Mouse (Mus musculus) 3134 (cell line): ENCODE measurements around the gene Dlec1.

ENCODE experiments used
- DNase-seq: peaks from one replicate; pipeline ENCODE4 v3.0.0-alpha.2; 2011; ENCODE audit warnings: low spot score; ENCODE audit not compliant: insufficient read length; ENCODE audit errors: extremely low read depth

Gene Dlec1

DNA sequence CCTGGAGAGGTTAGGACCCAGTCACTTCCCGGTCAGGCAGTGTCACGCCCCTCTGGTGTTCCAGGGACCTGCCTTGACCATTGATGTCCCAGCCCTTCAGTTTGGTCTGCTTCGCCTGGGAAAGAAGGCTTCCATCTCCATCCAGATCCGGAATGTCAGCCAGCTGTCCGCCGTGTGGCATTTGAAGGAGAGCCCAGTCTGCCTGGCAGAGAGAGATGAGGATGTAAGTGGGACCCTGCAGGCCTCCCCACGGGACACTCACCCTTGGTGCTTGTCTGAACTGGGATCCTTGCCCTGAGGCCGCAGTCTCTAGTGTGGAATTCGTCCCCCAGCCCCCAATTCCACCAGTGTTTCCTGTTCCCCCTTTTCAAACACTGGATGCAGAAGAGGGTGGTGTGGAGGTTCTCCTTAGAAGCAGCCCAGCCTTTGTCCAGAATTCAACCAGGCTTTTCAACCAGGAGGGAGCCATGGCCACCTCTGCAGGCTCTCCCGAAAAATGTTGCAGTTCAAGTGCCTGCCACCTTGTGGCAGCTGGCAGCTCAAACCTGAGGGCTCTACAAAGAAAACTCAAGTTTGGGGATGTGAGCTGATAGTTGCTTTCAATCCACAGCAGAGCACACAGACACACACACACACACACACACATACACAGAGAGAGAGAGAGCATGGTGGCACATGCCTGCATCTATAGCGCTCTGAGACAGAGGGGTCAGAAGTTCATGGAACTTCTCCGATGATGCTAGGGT lies 26.3 kb downstream of the Dlec1 start:
- no peak for DNase-seq

DNA sequence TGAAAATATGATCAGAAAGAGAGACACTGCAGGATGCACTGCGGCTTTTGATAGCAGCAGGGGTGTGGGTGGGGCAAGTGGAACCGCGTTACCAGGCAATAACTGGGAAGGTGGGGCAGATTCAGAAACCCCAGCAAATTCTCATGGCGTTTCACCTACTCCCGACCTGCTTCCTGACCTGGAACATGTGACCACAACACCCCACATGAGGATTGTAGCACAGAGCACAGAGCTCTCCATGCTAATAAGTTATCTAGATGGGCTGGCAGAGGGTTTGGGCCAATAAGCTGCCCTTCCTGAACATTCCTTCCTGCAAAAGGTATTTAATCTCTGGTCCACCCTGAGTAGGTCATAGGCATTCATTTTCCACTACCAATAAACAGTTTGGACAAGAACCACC lies 28.4 kb downstream of the Dlec1 start:
- DNase-seq: no peak

DNA sequence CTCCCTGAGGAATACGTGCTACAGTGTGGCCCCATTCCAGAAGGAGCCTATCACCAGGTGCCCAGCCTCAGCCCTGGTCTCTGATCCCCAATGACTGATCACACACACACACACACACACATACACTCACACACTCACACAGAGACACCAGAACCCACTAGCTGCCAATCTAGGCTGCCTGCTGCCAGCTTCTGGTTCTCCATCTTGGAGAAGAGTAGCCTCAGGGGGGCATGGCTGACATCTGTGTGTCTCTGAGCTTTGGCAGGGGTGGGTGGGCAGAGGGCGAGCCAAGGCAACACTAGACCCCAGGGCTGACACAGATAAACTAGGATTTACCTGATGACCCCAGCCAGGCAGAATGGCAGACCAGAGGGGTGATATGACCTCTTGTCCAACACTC lies 36.6 kb downstream of the Dlec1 start:
- no peak for DNase-seq

DNA sequence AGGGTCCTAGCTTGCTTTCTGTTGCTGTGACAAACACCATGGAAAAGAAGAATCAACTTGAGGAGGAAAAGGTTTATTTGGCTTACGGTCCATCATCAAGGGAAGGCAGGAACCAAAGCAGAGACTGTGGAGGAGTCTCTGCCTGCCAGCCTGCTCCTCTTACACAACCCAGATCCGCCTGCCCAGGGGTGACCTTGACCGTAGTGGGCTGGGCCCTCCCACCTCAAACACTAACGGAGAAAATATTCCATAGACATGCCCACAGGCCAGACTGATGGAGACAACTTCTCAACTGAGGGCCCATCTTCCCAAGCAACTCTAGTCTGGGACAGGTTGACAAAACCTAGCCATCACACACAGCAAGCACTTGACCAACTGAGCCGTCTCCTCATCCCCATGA lies 39.8 kb downstream of the Dlec1 start:
- DNase-seq: no peak

DNA sequence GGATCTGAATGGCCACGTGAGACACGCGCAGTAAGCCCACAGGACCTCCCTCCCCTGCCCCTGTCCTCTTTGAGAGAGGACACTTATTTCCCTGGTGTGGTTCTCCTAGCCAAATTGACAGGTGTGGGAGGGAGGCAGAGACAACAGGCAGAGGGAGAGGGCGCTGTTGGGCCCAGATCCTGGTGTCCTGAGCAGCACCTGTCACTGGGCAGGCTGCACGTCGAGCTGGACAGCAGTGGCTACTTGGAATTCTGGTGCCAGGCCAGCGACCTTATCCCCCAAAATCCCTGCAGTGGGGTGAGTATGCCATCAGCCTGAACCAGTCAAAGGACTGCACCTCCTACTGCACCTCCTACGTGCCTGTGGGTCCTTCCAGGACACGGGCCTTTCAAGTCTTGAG lies 41.1 kb downstream of the Dlec1 start:
- DNase-seq: no peak

DNA sequence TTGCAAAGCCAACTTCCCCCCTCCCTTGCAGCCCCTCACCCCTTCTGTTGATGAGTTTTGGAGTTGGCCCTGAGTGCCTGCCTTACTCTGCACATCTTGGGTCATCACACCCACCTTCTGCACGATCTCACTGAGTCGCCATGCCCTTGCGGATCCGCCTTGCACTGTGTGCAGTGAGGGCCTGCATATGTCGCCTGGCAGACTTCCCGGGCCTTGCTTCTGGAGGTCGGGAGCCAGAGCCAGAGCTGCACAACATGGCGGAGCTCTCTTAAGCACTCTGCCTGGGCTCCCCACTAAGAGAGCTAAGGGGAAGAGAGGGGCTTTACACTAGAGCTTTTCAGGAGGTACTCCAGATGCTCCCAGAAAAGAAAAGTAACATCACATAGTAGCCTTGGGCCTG lies 42.4 kb downstream of the Dlec1 start:
- DNase-seq: no peak

DNA sequence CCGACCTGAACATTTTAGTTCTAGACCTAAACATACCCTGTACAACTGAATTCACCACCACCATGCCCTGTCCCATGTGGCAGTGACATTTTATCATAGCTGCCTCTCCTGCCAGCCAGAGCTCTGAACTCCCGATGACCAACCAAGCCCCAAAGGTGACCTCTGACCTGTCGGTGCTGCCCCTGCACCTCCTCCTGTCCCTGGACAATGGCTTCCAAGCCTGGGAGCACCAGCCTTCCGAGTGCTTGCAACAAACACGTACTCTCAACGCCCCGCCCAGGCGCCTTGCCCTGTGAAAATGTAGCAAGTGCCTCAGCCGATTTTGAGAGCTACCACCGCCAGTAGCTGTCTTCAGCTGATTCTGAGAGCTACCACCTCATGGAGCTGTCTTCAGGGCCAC lies 42.9 kb downstream of the Dlec1 start:
- no peak for DNase-seq

DNA sequence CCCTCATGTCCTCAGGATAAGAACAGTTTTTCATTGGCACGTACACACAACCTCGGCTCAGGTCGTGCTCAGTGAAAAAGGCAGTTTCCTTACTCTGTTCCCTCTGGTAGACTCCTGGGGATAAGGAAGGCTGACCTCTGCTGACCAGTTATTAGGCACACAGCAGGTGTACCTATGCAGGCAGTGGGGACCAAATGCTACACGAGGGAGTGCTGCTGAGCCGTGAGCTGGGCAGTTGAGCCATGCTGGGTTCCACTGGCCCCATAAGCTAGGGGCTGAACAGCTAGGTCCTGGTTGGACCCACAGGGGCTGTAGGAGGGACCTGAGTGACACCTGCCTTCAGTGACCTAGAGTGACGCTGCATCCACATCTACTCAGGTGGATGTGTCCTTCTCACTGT lies 43.4 kb downstream of the Dlec1 start:
- DNase-seq: no peak

DNA sequence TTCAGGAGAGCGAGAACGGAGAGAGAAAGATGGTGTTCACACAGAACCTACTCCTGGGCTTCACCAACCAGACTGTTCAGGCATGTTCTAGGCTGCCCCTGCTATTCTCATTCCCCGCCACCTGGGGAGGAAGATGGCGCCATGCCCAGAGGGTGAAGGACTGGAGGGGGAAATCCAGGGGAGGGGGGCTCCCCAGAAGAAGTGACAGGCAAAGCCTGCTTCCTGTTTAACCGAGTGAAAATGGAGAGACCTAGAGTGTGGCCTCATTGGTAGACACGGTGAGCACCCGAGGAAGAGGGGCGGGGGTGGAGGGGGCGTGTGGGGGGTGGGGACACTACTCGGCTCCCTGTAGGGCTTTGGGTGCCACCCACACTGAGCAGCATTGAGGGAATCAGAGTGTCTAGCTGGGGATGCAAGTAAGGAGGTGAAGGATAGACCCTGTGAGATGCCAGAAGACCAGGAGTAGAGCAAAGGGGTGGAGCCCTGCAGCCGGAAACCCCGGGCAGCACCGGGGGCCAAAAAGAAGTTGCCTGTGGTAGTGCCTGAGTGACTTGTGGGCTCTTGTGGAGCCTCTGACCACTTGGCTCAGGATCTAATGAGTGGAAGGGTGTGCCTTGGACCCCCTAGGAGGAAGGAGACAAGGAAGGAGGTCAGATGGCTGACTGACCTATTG lies 44.0 kb downstream of the Dlec1 start:
- DNase-seq: no peak

DNA sequence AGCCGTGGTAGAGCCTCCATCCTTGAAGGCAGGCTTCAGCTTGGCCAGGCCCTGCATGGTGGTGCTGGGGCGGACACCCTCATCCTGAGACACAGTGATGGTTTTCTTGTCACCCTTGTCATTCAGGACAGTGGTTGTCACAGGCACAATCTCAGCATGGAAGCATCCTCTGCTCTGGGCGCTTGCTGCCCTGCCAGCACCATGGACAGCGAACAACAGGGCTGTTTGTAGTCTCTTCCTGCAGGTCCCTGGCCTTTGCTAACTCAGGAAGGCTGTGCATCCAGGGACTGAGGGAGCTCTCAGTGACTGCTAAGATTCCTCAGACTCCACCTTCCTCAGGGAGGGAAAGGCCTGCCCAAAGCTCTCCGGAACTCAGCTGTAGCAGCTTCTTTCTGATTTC lies 47.3 kb downstream of the Dlec1 start:
- peak; percentile 28 for DNase-seq

DNA sequence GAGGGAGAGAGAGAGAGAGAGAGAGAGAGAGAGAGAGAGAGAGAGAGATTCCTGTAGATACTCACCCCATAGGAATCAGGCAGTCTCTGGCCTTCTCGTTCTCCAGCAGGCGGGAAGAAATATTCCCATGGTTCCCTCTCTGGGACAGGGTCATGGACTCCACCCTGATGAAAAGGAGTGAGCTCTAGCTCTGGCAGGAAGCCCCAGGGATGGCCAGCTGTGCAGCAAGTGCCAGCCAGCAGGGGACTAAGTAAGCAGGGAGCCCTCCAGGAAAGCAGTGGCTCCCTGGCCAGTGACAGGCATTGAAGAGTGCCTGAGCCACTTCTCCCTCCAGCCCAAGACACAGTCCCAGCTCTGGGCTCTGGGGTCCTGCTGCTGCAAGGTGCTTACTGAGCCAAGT lies 49.5 kb downstream of the Dlec1 start:
- DNase-seq: no peak

DNA sequence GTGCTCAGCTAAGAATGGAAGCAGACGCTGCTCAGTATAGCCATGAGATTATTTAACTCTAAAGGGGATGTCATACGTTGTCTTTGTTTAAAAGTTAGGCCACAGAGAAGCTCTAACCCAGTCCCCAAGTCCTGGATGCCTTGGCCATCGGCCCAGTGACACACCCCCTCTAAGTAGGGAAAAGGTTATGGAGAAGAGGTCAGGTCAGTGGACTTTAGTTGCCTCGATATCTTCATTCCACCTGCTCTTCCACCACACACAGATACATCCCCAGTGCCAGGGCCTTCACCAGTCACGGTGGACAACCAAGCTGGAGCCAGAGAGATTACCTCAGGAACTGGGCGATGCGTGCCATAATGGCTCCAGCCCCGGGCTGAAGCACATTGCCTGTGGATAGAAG lies 53.1 kb downstream of the Dlec1 start:
- no peak for DNase-seq

DNA sequence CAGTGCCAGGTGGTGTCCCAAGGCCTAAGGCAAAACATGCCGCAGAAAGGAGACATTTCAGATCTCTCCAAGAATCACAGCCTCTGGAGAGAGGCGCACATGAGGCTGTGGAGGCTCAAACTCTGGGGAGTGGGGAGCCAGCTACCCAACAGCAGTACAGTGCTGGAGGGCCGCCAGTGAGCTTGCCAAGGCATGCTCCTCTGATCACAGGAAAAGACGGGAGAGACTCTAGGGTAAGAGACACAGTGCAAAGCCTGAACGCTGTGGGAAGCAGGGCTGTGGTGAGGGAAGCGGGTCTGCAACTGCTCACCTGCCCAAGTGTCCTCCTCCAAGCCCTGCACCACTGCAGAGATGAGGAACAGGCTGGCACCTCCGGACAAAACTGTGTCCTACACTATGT lies 53.5 kb downstream of the Dlec1 start:
- no peak for DNase-seq

DNA sequence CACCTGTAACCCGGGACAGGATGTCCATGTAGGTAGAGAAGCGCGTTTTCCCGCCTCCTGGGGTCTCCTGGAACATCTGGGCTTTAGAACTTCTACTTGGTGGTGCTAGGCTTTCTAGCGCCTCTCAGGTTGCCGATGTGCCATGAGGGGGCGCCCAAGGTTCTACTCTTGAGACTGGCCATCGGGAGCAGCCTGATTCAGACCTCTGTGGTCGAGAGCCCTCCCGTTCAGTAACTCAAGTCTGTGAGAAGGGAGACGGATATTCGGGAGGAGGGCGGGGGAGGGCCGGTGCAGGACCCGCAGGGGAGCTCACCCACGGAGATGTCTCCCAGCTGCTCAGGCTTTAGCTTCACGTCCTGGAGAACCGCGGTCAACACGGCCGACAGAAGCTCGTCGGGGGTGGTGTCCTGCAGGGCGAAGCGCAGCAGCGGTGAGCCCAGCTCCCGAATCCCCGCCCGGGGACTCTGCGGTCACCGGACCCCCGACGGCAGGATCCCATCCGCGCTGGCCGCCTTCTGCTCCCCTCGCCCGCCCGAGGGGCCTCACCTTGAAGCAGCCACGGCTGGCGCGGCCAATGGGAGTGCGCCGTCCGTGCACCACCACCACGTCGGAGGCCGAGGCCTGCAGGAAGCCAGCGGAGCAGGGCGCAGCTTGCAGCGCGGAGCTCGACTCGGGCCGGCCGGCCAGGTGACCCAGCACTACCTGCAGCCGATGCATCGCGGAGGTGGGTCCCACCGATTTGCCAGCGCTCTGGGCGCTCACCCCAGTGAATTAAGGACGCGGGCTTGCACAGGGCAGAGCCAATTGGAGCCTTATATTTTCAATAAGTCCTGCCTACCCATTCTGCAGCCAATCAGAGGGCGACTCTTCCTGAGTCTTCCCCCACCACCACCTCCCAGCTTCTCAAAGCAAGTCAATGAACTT lies 54.3 kb downstream of the Dlec1 start, which contains the start of gene Acaa1b:
TSS of gene Acaa1b (minus strand) at position 816 of the 924 bp plus-strand sequence.
- no peak for DNase-seq

DNA sequence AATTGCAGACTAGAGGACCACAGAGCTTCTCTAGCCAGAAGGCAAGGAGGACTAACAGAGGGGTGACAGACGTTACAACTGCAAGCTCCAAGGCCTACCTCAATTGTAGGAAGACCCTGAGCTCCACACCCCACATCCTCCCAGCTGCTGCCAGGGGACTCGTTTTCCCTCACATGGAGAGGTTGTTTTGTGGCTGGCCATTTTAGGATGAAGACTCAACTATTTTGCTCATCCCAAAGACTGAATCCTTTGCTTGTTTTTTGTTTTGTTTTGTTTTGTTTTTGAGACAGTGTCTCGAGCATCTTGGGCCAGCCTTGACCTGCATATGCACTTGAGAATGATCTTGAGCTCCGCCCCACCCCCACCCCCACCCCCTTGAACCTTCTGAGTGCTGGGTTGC lies 56.6 kb downstream of the Dlec1 start, which contains the start of gene Gm47289:
TSS of gene Gm47289 (plus strand) at position 301 of the 400 bp plus-strand sequence.
- no peak for DNase-seq

DNA sequence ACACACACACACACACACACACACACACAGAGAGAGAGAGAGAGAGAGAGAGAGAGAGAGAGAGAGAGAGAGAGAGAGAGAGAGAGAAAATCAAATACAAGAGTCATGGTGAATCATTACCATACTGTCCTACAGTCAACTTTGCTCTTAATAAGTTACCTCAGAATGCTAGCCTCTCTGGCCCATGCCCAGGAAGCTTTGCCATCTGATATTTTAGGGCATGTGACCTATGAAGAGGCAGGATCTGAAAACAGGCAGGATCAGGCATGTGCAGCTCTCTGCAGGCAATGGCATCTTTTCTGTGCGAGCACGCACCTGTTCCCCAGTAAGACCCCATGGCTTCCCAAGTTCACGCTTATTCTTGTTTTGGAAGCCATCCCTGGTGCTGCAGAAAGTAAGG lies 58.4 kb downstream of the Dlec1 start:
- no peak for DNase-seq

DNA sequence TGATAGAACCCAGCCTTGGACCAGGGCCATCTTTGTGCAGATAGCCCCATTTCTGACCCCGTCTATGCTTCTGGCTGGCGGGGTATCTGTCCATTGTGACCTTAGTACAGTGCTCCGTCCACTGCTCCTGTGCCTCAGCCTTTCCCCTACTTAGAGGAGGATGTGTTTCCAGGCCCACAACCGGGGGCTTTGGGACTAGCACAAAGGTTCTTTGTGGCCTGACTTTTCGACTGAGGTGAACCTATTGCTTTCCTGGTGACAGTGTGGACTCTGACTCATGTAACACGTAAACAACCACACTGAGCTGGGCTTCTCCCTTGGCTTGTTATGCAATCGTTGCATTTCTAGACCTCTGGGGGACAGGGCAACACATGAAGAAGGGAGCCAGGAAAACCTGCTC lies 62.5 kb downstream of the Dlec1 start:
- peak; percentile 28 for DNase-seq

DNA sequence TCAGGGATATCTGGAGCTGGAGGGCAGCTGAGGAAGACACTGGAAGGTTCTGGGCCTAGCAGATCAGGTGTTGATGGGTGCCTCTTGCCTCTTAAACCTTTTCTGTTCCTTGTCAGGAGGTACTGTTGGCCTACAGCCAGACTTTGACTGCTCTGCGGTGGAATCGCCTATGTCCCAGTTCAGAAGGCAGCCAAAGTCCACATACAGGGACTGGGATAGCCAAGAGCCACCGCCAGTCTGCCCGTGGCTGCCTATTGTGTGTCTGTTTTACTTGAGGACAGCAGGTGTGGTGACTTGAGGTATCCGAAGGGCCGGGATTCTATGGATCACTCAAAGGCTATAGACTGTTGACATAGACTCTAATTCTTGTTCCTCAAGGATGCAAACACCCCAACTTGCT lies 63.3 kb downstream of the Dlec1 start:
- DNase-seq: no peak

DNA sequence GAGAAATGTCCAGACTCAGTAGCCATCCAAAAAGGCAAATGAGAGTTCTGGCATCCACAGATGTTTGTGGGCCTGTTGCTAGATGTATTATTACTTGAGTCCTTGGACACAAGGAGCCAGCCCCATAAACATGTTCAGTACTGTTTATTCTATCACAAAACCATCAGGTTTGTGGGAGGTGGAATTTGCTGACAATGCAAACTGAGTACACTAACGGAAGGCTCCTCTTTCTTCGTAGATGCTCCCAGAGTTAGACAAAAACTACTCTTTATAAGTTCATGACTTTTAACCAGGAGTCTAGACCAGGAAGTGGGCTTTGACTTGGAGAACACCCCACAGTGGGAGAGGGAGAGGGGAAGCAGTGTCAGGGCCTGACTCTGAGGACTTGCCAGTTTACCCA lies 65.3 kb downstream of the Dlec1 start:
- DNase-seq: no peak

DNA sequence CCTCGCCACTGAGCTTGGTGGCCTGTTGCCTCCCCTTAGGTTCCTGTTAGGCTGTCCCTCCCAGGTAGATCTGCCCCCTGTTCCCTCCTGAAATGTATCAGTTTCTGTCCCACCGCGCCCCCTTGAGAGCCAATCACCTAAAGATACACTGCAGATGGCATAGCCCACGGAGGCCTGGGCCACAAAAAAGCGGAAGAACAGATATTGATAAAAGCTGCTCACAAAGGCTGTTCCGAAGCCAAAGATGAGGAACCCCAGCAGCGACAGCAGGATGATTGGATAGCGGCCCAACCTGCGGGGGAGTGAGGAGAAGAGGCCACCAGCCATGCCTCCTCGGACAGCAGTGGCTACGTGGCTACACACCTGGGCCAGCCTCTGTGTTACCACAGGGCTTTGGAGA lies 77.0 kb downstream of the Dlec1 start:
- DNase-seq: no peak

DNA sequence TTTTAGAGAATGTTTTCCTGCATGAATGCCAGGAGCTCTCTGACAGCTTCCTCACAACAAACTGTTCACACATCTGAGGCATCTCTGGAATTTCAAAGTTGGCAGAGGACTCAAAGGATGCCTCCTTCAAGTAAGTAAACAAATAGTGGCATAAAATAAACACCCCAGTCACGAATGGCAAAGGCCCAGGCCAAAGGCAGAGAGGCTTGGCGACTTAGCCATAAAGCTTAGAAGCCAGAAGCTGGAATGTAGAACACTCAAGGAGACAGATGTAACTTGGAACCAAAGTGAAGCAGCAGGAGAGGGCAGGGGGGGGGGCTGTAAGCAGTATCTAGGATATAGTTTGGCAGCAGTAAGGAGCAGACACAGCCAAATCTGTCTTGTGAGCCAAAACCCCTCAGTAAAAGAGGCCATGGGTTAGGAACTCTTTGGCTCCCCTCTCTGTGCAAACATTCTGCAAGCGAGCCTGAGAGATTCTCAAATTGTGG lies 79.0 kb downstream of the Dlec1 start:
- peak; percentile 56 for DNase-seq
